Mouse (Mus musculus) gastrocnemius, adult 2 months (tissue): ENCODE results near the gene Casr. TPM values are rescaled to one million over a fixed set of nuclear protein-coding genes. Genes with fewer than 3 reads are reported as not detected.
A peak's percentile ranks its signal among the peaks of the same experiment; 100 is the strongest.

Source experiments
- DNase-seq: peaks from one replicate; pipeline ENCODE4 v3.0.0; 2022
- H3K27ac ChIP-seq: fragments of 200-600 bp; 2 replicates; pipeline ENCODE4 v1.8.1; 2022; ENCODE audit warnings: mild to moderate bottlenecking
- H3K4me3 ChIP-seq: fragments of 200-600 bp; 2 replicates; pipeline ENCODE4 v1.8.1; 2022; ENCODE audit warnings: mild to moderate bottlenecking, moderate library complexity
- CTCF ChIP-seq: fragments of 200-600 bp; IDR thresholded peaks from 2 replicates; pipeline ENCODE4 v1.8.1; 2022; ENCODE audit warnings: antibody characterized with exemption, mild to moderate bottlenecking, moderate library complexity
- intact Hi-C: fragments of 180-260 bp; cut with DNase I; formaldehyde crosslinking; loops from one replicate; pipeline ENCODE4 v1.15.1; 2025
- total RNA-seq, 2 experiments: library from RNA; stranded (reverse); gene quantifications; 2 replicates each; pipeline ENCODE4 v1.2.3; 2021

The Casr gene
- total RNA-seq, 2 experiments from 2014 or later: 1.7 to 2.5 TPM

DNA sequence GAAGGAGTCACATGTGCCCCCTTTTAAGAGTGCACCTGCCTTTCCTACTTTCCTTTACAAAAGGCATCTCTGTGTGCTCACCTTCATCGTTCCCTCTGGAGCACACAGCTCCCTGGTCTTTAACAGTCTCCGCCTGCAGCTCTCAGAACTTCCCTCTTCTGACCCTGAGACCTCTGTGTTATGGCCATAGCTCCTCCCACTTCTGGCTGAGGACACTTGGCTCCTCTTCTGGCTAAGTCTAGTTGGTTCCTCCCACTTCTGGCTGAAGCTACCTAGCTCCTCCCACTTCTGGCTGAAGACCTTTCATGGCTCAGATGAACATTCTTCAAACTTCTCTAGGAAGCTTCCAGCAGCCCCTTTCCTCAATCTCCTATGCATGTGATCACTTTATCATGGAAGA, 59.7 kb downstream of the Casr start:
- Histone ChIP-seq H3K27ac (no peak overlapping the region), H3K4me3 (no peak overlapping the region)
- intact Hi-C loops: no loop called here
- no peak for TF ChIP-seq CTCF
- no peak for DNase-seq

DNA sequence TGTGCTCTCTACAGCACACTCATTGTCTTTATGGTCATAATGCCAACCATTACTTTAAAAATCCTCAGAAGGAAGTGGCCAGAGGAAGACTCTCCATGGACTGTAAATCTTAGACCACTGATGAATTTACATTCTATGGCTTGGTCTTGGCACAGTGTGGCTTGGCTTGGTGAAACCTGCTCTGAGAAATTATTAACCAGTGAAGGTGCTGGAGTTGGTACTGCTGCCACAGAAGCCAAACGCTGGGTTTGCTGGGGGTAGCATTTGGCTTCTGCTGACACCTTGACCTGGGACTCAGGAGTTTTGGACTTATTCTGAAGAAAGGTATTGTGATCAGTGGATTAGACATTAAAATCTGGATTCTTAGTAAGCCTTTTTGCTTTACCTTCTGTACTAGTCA, 69.5 kb downstream of the Casr start:
- Histone ChIP-seq H3K27ac (no peak overlapping the region), H3K4me3 (no peak overlapping the region)
- intact Hi-C loops: no loop called here
- TF ChIP-seq CTCF: no peak
- DNase-seq: no peak

DNA sequence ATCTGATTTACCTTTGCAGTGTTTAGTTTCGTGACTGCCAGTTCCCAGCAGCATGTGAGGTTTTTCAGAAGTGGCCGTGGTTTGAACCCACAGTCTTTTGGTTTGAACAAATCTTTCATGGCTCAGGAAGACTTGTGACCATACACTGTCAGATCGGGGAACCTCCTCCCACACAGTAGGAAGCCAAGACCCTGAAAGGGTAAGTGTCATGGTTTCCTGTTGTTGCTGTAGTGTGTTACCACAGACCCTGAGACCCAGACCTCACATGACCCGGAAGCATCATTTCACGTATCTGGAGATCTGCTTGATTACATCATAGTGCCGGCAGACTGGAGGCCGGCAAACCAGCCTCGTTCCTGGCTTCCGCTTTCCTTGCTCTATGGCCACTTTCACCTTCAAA, 85.1 kb downstream of the Casr start:
- intact Hi-C loops: no loop called here
- Histone ChIP-seq H3K4me3 (no peak overlapping the region), H3K27ac (no peak overlapping the region)
- DNase-seq: no peak
- TF ChIP-seq CTCF: no peak

- intact Hi-C loops: no loop called here
- TF ChIP-seq CTCF: no peak
Measured at GRCm38 (mm10) chr16:36475530-36475929, 86.4 kb downstream of the Casr start.

DNA sequence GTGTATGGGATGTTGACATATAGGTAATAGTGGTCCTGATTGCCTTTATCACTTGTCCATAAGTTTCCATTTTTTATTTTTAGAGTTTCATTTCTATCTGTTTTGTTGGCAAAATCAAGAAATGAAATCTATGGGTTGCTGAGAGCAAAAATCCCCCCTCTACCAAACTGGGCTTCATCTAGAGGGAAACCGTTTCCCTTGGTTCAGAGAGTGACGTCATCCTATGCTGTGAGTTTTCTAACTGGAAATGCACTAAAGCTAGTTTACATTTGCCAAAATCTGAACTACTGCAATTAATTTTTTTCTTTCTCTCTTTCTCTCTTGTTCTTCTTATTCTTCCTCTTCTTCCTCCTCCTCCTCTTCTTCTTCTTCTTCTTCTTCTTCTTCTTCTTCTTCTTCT, 87.1 kb downstream of the Casr start:
- no peak for DNase-seq
- Histone ChIP-seq H3K4me3 (no peak overlapping the region), H3K27ac (no peak overlapping the region)
- intact Hi-C loops: no loop called here
- TF ChIP-seq CTCF: no peak

More at GRCm38 (mm10) chr16:36475530-36475929, 86.4 kb downstream of the Casr start:
- no peak for DNase-seq
- no peak overlapping the region for H3K4me3 ChIP-seq
- H3K27ac ChIP-seq: no peak overlapping the region

DNA sequence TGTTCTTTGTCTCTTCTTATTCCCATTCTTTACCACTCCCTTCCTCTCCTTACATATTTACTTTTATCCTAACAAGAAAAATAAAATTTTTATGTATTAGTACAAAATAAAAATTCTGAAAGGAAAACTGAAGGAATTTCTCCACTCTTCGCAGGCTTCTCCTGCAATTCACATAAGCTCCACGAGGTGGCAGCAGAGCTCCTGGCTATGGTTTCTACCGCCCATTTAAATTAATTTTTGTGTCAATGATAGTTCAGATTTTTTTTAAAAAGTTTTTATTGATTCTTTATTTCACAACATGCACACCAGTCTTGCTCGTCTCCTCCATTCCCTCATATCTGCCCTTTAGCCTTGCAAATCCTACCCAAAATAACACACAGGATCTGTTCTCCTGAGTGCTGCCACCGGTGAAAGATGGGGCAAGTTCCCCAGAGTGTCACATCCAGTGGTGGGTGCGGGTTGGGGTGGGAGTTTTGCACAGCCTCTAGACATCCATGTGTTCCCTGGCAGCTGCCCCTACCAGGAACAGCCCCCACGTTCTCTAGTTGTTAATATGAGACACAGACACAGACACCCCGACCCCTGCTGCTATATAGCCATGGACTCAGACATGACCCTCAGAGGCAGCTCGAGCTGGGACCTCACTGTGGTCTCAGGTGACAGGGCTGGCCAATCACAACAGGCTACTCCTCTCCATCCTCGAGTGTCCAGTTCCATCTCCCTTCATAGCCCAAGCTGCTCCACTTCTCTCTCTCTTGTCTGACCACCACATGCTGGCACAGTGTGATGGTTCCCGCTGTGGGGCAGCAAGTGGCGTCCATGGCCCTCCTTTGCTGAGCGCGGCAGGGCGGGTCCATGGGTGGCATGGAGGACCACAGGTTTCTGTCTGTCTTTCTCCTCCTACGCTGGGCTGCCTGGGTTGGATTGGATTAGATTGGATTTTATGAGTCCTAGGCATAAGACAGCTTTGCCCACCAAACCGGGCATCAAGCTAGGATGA, 88.4 kb downstream of the Casr start:
- Histone ChIP-seq H3K27ac (no peak overlapping the region), H3K4me3 (no peak overlapping the region)
- DNase-seq: peak; percentile 37
- no peak; the same call in none of the 2 replicates for TF ChIP-seq CTCF
- intact Hi-C loops: loop anchor here (1.0 to 2.0 kb wide), 3 partner anchors 149 to 535 kb away; no protein-coding TSS in a partner anchor

DNA sequence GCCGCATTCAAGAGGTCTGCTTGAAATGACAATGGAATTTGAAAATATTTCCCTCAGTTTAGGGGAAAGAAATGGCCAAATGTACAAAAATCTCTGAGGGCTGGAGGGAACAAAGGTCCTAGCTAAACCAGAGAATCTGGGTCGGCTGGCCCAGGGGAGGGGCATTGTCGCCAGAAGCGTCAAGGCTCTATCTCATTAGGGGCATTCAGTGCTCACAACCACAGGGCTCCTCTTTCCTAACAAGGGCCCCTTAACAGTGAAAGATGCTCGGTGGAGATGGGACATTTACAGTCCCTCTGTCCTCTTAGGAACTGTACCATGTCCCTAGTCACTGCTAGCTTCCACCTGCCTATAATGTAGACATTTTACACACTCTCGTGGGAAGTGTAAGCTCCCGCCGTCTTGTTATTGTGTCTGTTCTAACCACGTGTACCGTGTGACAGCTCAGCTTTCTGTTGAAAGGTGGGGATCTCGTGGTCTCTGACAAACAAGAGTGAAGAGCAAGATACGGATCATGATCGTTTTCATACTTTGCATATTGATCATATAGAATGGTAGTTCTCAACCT, 90.8 kb downstream of the Casr start:
- no peak for TF ChIP-seq CTCF
- intact Hi-C loops: no loop called here
- DNase-seq: no peak
- Histone ChIP-seq H3K27ac (no peak overlapping the region), H3K4me3 (no peak overlapping the region)

DNA sequence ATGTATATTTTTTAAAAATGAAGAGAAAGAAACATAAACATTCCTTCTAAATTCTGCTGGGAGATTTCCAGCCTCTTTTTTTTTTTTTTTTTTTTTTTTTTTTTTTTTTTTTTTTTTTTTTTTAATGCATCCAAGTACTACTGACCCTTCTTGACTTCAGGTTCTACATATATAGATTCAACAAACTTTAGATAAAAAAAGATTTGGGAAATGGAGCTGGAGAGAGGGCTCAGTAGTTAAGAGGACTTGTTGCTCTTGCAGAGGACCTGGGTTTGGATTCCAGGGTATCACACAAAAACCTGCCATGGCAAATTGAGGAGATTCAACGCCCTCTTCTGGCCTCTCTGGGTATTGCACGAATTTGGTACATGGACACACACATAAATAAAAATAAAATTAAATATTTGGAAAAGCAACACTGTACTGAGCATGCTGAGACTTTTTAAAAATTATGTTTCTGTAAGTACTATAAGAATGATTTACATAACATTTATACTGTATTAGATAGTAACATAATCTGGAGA, 91.9 kb downstream of the Casr start:
- H3K4me3 ChIP-seq: no peak overlapping the region
- DNase-seq: no peak
- intact Hi-C loops: no loop called here
- no peak overlapping the region for H3K27ac ChIP-seq
- TF ChIP-seq CTCF: peak; percentile 53

- no peak for DNase-seq
- Histone ChIP-seq H3K27ac (no peak overlapping the region), H3K4me3 (no peak overlapping the region)
- TF ChIP-seq CTCF: no peak
- intact Hi-C loops: no loop called here
Measured at GRCm38 (mm10) chr16:36469367-36469766, 92.6 kb downstream of the Casr start.

GRCm38 (mm10) chr16:36468862-36469261, 93.1 kb downstream of the Casr start:
- TF ChIP-seq CTCF: peak; percentile 45
- Histone ChIP-seq H3K27ac (no peak overlapping the region), H3K4me3 (no peak overlapping the region)
- intact Hi-C loops: no loop called here
- no peak for DNase-seq

- intact Hi-C loops: no loop called here
- TF ChIP-seq CTCF: no peak
- H3K4me3 ChIP-seq: no peak overlapping the region
- no peak overlapping the region for H3K27ac ChIP-seq
- no peak for DNase-seq
Measured at GRCm38 (mm10) chr16:36467936-36468335, 94.0 kb downstream of the Casr start.

GRCm38 (mm10) chr16:36465436-36465835, 96.5 kb downstream of the Casr start:
- no peak for DNase-seq
- no peak for TF ChIP-seq CTCF
- Histone ChIP-seq H3K27ac (no peak overlapping the region), H3K4me3 (no peak overlapping the region)
- intact Hi-C loops: no loop called here

DNA sequence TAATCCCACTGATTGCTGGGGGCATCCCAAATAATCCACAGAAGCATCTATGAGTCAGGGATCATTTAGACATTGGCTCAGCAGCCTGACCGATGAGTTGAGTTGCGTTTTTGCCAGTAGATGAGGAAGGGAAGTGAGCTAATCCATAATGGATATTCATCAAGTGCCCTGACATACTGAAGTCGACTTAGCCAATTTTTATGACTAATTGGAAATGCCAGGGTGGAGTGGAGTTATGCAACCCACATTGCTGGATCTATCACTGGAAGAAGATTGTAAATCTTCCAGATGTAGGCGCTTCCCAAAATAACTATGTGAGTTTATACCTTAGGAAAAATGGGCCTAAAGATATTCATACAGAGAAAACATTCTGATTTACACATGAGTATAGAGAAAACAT, 97.9 kb downstream of the Casr start:
- no peak for TF ChIP-seq CTCF
- H3K4me3 ChIP-seq: no peak overlapping the region
- no peak overlapping the region for H3K27ac ChIP-seq
- DNase-seq: no peak
- intact Hi-C loops: no loop called here
